8 mouse cellular contexts compared by ENCODE assay signal in the genomic region with DNA sequence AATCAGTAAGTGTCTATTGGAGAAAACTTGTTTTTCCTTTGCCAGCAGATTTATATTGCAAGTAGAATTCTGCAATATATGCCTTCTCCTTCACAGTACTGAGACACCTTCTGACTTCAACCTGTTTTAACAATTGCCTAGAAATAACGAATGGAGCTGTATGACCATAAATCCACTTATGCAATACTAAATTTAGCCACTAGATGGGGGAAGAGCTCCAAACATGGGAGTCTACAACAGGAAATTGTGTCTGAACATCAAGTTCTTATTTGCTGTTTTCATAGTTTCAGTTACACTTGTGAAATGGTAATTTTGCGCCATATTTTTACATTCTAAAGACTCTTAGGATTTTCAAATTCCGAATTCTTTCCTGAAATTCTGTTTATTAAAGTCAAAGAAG. TPM values are rescaled to one million over a fixed set of nuclear protein-coding genes. Genes with fewer than 3 reads are reported as not detected.
DNase-seq lines count a peak whose midpoint lies in the region; ATAC-seq and TF ChIP-seq lines count a peak whose summit lies in the region.

No protein-coding gene starts in this region.

- H3K36me3 ChIP-seq in heart, adult 2 months (ENCODE audit: control insufficient read depth, insufficient read depth, low read length): no peaks in the 10 kb centered on the region

- H3K4me1 ChIP-seq in heart, adult 2 months (ENCODE audit: control insufficient read depth, insufficient read depth, low read length): no peaks in the 10 kb centered on the region

- DNase-seq in heart, adult 2 months: no peak
- DNase-seq in heart, postnatal 25 days (ENCODE audit: low spot score): no peak
- DNase-seq in ovary, postnatal 14 days (ENCODE audit: low spot score): peak; percentile 28
- DNase-seq in ovary, adult 18-20 months (ENCODE audit: low spot score): no peak
- DNase-seq in cerebellum, adult 8-10 months: peak; percentile 60
- peak; percentile 10 for DNase-seq in skeletal muscle tissue, adult 2 months (ENCODE audit: low read depth, low spot score)
- no peak for DNase-seq in urinary bladder, postnatal 4 days (ENCODE audit: low spot score in 2 of 2)

- no peaks in the 10 kb centered on the region for H3K27me3 ChIP-seq in heart, adult 2 months (ENCODE audit: control insufficient read depth, insufficient read depth, low read length)

- WGBS in heart, adult 2 months: 3% methylated on average over 3 of the region's 3 CpGs

- intact Hi-C loops in heart, adult 2 months (cut with DNase I): no loop called here
- intact Hi-C loops in heart, postnatal 25 days (cut with DNase I): no loop called here

- no peak overlapping the region for H3K9ac ChIP-seq in heart, adult 2 months (ENCODE audit: low read depth, low read length)

- no peak overlapping the region for H3K27ac ChIP-seq in heart, adult 2 months

- ATAC-seq in inflammation-experienced regulatory T-cells, adult 6 months: peak; percentile 79

- TF ChIP-seq POLR2A in heart, adult 2 months (IDR thresholded peaks at IDR 0.05; ENCODE audit: insufficient read depth, low read depth, low read length): no peak

- no peaks in the 10 kb centered on the region for H3K79me2 ChIP-seq in heart, adult 2 months (replicated peaks; ENCODE audit: control insufficient read depth, insufficient read depth, low read length)

- TF ChIP-seq EP300 in heart, adult 2 months (IDR thresholded peaks at IDR 0.05; ENCODE audit: insufficient read depth, low read depth, low read length): no peak

- H3K4me3 ChIP-seq in heart, adult 2 months: no peak overlapping the region

- TF ChIP-seq CTCF in heart, adult 2 months (IDR thresholded peaks at IDR 0.05): peak; percentile 92

RNA-seq across cellular contexts. Expression of gene Fstl5, which starts 6.2 kb away (rescaled TPM):
- under 1 TPM in 1 of 2 experiments, not detected in 1; 0.14 TPM for total RNA-seq in heart, adult 2 months (2021)
- 0.12 and 0.14 TPM in 2 replicates for polyA plus RNA-seq in heart, adult 2 months (2012; rRNA removed)
- under 1 TPM in 1 of 2 experiments, not detected in 1; 0.21 TPM for total RNA-seq in heart, postnatal 25 days (2021)
- polyA plus RNA-seq in inflammation-experienced regulatory T-cells, adult 6 months (2017; shearing (Covaris generic)): under 1 TPM in 1 of 3 experiments, not detected in 2; 0.09 TPM

Comparison
In these comparisons a context has a peak if more than half of its experiments do, and no peak if none do; other contexts are left out.
1. DNase-seq: peak in ovary, postnatal 14 days (single experiment), cerebellum, adult 8-10 months (single experiment) and skeletal muscle tissue, adult 2 months (single experiment); none in heart, adult 2 months (0 of 2), heart, postnatal 25 days (single experiment), ovary, adult 18-20 months (single experiment) and urinary bladder, postnatal 4 days (0 of 2).